Mouse (Mus musculus) cerebellum, adult 9-11 months (tissue): Measurements from ENCODE around the gene Optn.
A peak's percentile ranks its signal among the peaks of the same experiment; 100 is the strongest.
"Not testable (repeated sequence)": the region's sequence is repeated elsewhere in the genome, so short reads cannot be mapped to it uniquely, and the experiment has no call there.

Experiments
- DNase-seq: peaks from one replicate; pipeline ENCODE4 v3.0.0; 2022

The Optn gene

GRCm38 (mm10) chr2:5063299-5064205 is at the start of gene Optn:
Optn (minus strand) TSS chr2:5064051.
- peak; percentile 76 for DNase-seq

- no peak for DNase-seq
Observed at GRCm38 (mm10) chr2:5112785-5113291, 49.0 kb upstream of the Optn start.

- no peak for DNase-seq
Observed at GRCm38 (mm10) chr2:5102891-5103290, 39.0 kb upstream of the Optn start.

GRCm38 (mm10) chr2:5101743-5102245 is 37.9 kb upstream of the Optn start:
- no peak for DNase-seq

GRCm38 (mm10) chr2:5099176-5099575 is 35.3 kb upstream of the Optn start:
- no peak for DNase-seq

GRCm38 (mm10) chr2:5097786-5098445 is 34.1 kb upstream of the Optn start:
- no peak for DNase-seq

GRCm38 (mm10) chr2:5095316-5095715 is 31.5 kb upstream of the Optn start:
- DNase-seq, result no peak

GRCm38 (mm10) chr2:5094876-5095275 is 31.0 kb upstream of the Optn start:
- no peak for DNase-seq

GRCm38 (mm10) chr2:5090385-5090784 is 26.5 kb upstream of the Optn start:
- DNase-seq, result not testable (repeated sequence)

GRCm38 (mm10) chr2:5087667-5088066 is 23.8 kb upstream of the Optn start:
- DNase-seq, result no peak

- no peak for DNase-seq
Observed at GRCm38 (mm10) chr2:5083739-5084138, 19.9 kb upstream of the Optn start.

GRCm38 (mm10) chr2:5080053-5080787 is 16.4 kb upstream of the Optn start:
- DNase-seq, result peak; percentile 28

GRCm38 (mm10) chr2:5077937-5078336 is 14.1 kb upstream of the Optn start:
- DNase-seq, result no peak

GRCm38 (mm10) chr2:5077490-5077889 is 13.6 kb upstream of the Optn start:
- DNase-seq, result no peak

GRCm38 (mm10) chr2:5075856-5076255 is 12.0 kb upstream of the Optn start:
- DNase-seq, result no peak

- DNase-seq, result no peak
Observed at GRCm38 (mm10) chr2:5075432-5075831, 11.6 kb upstream of the Optn start.

GRCm38 (mm10) chr2:5073785-5074184 is 9.9 kb upstream of the Optn start:
- DNase-seq, result no peak

GRCm38 (mm10) chr2:5067951-5068350 is 4.1 kb upstream of the Optn start:
- DNase-seq, result no peak

- not testable (repeated sequence) for DNase-seq
Observed at GRCm38 (mm10) chr2:5067254-5067653, 3.4 kb upstream of the Optn start.

- no peak for DNase-seq
Observed at GRCm38 (mm10) chr2:5064247-5064646, 396 bp upstream of the Optn start.

- no peak for DNase-seq
Observed at GRCm38 (mm10) chr2:5062496-5063298, 1.2 kb downstream of the Optn start.

- no peak for DNase-seq
Observed at GRCm38 (mm10) chr2:5061133-5061708, 2.6 kb downstream of the Optn start.
